Mouse (Mus musculus): ENCODE results near the gene Glt1d1. TPM values are rescaled to one million over a fixed set of nuclear protein-coding genes. Genes with fewer than 3 reads are reported as not detected.

Gene Glt1d1
- not detected for total RNA-seq (2021)

DNA sequence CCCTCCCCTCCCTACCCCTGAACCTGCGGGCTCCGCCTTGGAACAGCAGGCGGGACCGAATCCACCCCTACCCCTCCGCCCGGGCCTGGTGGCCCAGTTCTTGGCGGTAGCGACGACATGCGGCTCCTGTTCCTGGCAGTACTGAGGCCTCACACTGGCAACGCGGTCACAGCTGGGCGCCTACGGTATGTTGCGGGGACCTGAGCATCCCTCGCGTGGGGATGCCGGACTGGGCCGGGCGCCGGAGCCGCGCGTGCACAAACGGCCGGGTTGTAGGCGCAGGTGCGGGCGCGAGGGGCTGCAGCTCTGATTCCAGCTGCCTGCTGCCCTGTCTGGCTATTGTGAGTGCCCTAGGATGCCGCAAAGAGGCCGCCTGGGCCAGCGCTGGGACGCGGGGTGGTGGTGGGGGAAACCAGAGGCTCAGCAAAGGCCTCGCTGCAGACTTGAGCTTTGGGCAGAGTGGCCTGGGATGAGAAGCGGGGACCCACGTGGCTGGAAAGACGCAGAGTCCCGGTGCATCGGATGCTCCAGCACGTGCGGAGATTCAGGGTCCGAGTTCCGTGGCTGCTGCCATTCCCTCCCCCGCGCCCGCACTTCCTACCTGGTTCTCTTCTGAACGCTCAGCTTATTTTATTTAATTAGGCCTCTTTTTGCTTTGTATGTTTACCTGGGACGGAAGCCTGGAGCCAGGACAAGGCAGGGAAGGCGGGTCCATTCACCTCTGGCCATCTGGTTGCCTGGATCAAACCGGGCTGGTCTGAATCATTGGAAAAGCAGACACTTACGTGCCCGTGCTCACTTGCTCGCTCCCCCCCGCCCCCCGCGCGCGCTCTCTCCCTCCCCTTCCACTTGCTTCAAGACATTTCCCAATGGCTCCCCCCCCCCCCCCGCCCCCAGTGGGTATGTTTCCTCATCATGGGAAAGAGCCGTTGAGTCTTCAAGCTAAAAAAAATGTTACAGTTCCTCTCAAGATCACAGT, at the start of gene Glt1d1, which contains the start of gene Slc15a4:
Glt1d1 (plus strand) TSS at position 96 of the 979 bp plus-strand sequence.
Slc15a4 (minus strand) TSS at position 731 of the 979 bp plus-strand sequence.
- no peak for DNase-seq

DNA sequence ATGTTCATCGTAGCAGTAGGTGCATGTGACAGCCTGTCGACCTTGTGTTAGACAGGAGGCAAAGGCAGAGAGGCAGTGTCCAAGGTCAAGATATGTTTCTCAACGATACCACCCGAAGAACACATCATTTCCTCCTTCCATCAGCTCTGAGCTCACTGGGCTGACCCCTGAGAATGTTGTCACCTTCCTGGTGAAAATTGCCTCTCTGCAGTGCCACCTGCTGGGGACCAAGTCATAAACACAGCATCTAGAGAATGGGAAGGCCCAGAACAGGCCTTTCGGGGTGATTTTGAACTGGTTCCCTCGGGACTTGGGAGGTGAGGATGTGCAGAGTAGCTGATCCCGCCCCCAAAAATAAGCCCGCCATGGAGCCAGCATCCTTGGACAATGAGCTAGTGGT, 48.4 kb upstream of the Glt1d1 start:
- peak; percentile 10 for DNase-seq

DNA sequence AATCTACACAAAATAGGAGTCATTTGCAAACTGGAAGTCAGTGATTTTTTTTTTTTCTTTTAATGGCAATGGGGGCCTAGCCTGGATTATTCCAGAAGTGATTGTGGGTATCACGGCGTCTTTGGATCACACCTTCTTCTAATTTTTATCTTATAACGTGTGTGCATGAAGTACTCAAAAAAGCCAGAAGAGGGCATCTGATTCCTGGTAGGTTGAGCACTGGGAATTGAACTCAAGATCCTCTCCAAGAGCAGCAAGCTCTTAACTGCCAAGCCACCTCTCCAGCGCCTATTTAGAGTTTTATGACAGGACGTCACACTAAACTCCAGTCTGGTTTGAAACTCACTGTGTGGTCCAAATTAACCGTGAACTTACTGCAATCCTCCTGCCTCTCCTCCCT, 44.2 kb upstream of the Glt1d1 start:
- DNase-seq, result no peak

DNA sequence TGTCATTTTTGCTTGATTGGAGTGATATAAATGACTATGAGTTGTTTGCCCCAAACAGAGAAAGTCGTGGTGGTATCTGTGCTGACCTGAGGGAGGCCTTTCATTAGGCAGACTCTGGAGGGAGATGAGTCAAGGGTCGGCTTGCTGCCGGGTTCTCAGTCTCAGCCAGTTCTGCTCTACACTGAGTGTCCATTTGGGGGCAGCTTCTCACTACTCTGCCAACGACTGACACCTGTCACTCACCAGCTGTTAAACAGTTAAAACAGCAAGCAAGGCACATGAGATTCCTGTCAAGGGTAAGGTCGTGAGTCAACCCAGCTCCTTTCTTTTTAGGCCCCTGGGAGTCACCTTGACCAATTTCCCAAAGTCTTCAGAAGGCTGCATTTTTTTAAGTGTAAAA, 39.7 kb upstream of the Glt1d1 start:
- no peak for DNase-seq

DNA sequence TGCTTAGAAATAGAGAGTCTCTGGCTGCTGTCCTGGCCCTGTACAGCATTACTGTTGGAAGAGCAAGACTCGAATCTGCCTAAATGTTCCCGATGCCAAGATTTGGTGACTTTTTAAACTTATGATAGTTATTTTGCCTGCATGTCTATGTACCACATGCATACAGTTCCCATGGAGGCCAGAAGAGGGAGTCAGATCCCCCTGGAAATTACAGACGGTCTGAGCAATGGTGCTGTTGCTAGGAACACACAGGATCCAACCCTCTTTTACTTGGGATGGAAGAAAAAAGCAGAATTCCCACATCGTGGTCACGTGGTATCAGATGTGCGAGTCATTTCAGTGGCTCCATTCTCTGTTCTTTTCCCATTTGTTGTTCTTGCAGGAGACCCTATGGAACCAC, 39.2 kb upstream of the Glt1d1 start:
- peak; percentile 28 for DNase-seq

DNA sequence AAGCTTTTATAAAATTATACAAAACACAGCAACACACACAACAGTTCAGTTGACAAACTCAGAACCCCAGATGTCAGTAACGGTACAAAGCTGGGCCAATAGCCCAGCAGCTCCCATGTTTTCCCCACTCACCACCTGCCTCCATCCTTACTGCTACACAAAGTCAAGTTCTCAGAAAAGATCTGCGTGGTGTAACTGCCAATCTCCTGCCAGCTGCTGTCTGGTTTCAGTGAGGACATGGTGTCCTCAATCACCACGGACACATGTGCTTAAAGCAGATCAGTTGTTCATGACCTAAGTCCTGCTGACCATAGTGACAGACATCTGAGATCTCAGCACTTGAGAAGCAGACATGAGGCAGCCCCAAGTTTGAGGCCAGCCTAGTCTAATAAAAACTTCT, 36.4 kb upstream of the Glt1d1 start:
- DNase-seq, result no peak

DNA sequence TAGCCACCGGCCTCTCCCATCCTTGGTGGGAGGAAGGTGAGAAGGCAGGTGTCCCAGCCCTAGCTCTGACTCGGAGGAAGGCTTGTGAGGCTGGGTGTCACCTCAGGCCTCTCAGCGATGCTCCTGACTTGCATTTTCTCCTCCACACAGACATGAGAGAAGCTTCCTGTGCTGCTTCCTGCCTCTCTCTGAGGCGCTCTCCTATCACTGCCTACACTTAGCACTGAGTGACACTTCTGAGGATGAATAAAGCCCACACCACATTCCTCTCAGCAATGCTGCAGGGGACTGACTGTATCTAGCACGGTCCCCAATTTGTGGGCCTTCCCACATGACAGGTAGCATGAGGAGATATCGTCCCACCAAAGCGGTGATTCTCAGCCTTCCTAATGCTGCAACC, 35.2 kb upstream of the Glt1d1 start:
- no peak for DNase-seq

DNA sequence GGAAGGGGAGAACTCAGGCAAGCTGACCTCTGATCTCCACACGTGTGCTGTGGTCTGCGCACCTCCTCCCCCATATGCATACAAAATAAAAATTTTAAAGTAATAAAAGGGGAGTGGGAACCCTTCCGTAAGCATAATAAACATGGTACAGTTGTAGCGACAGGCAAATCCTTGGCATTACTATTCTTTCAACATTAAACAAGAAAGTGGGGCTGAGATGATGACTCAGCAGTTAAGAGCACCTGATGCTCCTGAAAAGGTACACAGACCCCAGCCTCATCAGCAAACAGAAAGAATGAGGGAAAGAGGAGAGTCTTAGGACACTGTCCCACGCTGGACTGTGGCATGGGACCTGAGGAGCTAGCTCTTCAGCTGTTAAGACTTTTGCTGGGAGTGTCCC, 29.1 kb upstream of the Glt1d1 start:
- DNase-seq, result no peak

DNA sequence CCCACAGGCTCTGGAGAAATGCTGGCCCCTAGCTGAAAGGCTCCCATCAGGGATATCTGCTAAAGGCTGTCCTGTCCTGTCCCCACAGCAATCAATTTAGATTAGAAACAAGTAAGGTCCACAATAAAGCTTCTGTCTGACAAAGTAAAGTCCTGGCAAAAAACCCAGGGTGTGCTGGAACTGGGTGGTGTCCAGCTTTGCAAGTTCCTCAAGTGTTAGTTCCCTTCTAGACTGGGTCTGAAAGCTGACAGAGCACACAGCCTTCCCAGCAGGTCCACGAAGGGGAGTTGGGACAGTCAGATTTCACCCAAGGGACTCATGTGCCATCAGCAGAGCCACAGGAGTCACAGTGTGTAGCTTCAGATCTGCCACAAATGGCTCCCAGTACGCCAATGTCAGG, 24.6 kb upstream of the Glt1d1 start:
- no peak for DNase-seq

DNA sequence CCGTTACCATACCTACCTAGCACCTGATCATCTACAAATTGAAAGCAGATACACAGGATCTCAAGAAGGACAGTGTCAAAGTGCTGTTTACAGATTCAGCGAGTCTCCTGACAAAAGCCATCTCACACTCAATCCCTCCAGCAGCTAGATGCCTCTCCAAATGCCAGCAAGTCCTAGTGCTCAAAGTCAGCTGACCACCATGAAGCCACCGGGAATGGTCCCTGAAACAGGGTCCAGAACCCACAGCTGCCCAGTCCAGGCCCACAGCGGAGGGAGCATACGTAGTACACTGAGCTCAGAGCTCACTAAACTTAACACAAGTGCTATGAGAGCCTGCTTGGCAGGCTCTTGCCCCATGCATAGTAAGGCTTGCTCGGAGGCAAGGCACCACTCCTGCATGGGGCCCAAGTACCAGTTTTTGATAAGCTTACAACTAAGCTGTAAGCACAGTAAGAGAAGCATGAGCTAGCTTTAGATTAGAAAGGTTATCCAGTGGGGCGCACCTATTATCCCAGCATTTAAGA, 22.8 kb upstream of the Glt1d1 start:
- DNase-seq, result no peak

DNA sequence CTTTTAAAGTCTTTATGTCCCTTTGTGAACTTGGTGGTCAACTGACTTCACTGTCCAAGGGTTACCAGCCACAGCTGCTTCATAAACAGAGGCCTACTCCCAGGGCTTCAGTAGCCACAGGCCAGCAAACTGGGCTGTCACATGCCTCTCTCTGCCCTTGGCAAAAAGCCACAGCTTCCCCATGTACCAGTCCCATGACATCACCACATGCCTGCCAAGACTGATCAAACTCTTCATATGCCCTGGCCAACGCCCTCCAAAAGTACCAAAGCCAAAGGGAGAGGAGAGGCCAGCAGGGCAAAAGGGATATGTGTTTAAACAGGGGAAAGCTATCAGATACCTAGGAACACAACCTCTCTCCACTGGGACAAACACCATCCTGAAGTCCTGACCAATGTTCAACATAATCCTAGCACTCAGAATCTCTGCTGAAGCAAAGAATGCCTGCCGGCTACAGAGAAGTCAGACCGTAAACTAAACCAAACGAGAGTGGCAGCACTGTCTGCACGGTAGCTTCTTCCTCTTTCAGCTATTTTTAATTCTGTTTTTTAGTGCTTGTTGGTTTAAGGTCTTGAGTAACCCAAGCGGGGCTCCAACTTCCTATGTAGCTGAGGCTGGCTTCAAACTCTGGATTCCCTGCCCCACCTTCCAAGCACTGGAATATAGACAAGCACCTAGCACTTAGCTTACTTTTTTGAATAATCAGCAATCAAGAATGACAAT, 21.1 kb upstream of the Glt1d1 start:
- DNase-seq, result peak; percentile 76

DNA sequence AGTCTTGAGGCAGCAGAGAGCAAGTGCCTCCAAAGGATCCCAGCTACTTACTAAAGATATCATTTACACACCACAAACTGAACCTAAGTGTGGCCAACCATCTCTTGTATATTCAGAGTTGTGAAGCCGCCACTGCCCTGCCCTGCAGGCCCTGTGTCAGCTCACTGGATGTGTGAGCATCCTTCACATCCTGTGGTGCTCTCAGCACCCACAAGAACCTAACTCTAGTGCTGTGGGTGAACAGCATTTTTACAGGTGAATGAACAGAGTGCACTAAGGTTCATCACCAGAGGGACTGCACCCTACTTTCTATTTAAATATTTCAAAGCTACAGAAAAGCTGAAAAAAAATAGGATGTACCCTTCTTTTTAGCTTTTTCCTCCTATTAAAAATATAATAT, 20.2 kb upstream of the Glt1d1 start:
- no peak for DNase-seq

DNA sequence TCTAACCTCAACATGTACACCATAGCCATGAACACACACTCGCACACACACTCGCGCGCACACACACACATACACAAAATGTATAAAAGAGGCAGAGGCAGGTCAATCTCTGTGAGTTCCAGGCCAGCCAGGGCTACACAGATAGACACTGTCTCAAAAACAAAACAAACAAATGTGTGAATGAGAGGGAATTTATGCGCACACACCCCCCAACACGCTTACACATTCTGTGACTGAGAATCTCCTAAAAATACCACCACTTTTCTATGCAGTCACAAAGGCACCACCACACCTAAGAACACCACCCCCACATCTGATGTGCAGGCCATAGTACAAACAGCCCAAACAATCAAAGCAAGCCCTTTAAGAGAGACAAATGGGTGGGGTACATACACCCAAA, 19.7 kb upstream of the Glt1d1 start:
- no peak for DNase-seq

DNA sequence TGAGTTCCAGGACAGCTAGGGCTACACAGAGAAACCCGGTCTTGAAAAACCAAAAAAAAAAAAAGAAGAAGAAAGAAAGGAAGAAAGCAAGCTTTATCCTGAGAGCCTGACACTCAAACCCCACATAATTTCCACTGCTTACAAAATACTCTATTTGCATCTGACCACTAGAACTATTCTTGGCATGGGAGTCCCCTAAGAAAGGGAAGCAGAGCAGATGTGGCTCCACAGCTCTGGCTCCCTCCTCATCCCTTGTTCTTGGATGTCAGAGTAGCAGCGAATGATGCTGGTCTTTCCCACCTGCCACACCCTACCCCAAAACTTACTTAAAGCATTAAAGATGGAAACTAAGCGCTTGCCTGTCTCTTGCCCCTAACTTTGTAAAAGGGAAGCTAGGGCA, 16.6 kb upstream of the Glt1d1 start:
- no peak for DNase-seq

DNA sequence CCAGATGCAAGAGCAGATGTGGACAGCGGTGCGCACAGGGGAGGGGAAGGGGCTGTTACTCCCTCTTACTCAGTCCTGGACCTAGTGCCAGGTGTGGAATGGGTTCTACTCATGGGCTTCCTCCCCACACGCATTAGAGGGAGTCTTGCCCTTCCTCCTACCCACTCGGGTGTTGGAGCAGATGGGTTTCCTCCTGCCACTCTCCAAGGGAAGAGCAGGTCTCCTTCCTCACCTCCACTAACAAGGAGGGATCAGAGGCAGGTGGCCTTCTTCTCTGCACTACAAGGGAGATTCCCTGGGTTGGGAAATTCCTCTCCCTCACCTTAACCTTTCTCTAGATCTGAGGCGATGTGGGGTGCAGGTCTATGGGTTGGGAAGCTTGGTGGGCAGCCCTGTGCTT, 15.9 kb upstream of the Glt1d1 start:
- DNase-seq, result no peak

DNA sequence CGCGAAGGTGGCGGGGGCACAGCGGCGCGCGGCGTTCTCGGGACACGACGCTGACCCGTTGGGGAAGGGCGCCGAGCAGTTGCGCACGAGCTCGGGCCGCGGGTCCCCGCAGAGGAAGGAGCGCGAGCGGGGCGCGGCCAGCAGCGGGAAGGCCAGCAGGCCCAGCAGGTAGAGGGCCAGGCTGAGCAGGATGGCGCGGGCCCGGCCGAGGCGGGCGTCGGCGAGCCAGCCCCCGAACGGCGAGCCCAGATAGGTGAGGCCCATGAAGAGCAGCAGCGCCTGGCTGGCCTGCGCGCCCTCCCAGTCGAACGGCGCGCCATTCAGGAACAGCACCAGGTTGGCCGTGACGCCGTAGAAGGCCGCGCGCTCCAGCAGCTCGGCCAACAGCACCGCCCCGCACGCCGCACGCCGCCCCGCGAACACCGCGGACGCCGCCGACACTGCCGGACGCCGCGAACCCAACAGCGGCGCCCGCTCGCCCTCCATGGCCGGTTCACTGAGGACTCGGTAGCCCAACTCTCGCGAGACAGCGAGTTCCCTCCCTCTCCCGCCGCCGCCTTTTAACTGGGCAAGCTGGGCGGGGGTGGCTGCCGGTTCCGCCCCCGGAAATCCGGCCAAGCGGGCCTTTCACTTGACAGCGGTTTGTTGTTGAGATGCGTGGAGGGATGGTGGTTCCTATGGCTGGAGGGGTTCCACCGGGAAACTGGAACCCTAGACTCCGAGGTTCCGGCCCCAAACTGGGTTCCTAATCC, 15.0 kb upstream of the Glt1d1 start:
- DNase-seq, result peak; percentile 99

DNA sequence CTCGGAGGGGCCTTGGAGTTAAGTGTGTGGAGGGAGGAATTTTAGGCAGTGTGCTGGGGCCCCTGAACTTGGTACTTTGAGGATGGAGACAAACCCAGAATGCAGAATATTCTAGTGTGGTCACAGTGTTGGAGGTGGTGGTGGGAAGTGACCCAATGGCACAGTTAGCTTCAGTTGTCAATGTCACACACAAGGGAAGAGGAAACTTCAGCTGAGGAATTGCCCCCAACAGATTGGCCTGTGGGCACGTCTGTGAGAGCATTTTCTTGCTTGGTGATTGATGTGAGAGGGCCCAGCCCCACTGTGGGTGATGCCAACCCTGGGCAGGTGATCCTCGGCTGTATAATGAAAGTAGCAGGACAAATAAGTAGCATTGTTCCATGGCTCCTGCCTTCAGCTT, 13.2 kb upstream of the Glt1d1 start:
- DNase-seq, result no peak

DNA sequence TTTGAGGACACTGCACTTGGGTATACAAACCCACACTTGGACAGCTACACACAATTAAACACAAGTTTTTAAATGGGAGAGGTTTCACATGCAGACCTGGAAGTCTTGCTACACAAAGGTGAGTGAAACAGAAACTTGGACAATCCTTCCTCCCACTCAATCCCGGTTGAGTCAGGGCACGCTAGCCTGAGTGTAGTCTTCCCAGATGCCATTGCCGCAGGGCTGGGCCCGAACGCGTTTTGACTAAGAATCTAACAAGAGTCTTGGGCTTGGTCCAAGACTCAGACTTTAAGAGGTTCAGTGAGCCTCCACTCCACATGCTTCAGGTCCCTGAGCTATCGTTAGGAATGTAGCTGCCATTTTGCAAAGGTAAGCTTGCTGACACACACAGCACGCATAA, 11.7 kb upstream of the Glt1d1 start:
- no peak for DNase-seq

DNA sequence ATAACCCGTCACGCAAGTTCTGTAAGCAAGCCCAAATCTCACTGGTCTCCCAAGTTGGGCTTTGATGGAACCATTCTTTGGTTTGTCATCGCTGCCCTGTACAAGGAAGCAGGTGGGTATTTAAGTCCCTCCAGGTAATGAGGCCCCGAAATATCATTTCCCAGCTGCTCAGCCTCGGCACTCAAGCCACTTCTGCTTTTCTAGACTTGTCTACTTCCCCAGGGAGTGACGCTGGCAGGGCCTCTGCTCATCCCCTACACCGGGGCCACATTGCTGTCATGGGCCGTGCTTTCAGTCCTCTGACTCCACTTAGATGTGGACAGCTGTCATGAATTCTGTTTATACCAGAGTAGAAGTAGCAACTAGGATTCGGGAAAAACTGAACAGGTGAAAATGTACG, 11.0 kb upstream of the Glt1d1 start:
- DNase-seq, result no peak

DNA sequence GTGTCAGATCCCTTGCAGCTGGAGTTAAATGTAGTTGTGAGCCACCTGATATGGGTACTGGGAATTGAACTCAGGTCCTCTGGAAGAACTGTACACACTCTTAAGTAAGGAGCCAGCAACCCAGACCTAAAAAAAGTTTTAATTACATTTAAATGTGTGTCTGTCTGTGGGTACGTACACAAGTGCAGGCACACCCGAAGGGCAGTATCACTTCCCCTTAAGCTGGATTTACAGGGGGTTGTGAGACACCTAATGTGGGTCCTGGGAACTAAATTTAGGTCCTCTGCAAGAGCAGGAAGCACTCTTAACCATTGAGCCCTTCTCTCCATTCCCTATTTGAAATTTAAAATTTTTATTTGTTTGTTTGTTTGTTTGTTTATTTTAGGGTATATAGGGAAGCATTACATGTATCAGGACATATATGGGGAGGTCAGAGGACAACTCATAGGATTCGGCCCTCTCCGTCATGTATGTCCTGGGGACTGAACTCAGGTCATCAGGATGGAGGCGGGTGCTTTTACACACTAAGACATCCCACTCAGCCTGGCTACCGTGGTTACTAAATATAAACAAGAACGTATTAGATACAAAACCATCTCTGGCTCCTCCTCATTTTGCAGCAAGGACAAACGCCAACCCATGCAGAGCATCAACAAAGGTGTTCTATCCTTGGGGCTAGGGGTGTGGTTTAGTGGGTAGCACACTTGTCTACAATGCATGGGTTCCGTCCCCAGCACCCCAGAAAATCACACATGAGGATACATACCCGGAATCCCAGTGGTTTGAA, 7.4 kb upstream of the Glt1d1 start:
- DNase-seq, result no peak

DNA sequence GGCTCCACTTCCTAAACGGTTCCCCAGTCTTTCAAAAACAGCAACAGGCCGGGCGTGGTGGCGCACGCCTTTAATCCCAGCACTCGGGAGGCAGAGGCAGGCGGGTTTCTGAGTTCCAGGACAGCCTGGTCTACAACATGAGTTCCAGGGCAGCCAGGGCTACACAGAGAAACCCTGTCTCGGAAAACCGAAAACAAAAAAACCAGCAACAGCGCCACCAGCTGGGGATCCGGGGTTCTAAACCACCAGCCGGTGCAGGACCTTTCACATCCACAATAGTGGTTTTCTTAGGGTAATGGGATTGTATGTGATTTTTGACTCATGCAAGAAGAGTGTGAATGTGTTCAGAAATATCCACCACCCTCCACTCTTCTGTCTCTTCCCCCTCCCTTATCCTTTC, 4.8 kb upstream of the Glt1d1 start:
- DNase-seq, result no peak

DNA sequence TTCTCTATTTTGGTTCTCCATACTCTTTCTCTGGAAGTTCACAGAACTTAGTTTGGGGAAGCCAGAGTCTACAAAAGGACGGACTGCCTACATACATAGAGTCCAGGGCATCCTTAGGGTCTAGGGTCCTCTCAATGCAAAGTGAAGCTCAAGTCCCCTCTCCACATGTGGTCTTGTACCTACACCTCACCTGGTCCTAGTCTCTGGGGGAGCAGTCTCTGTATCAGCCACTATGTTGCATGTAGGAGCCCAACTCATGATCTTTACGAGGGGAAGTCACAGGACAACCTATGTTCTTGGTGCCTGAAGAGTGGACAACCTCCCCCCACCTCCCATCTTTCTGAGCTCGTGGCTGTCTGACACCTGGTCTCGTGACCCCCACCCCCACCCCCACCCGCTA, 391 bp upstream of the Glt1d1 start:
- no peak for DNase-seq
